Mouse (Mus musculus) neural tube, embryonic 13.5 days (tissue): ENCODE data around the gene Ybx3. TPM values are rescaled to one million over a fixed set of nuclear protein-coding genes. Genes with fewer than 3 reads are reported as not detected.

ENCODE experiments used
- ATAC-seq: fragments of 200-750 bp; cut with Nextera tagmentation; 2 replicates; pipeline ENCODE4 v1.8.0; 2017; ENCODE audit warnings: low read depth, mild to moderate bottlenecking, moderate TSS enrichment, moderate library complexity
- H3K27ac ChIP-seq: fragments of 300-500 bp; sonication (generic); replicated peaks from 2 replicates; pipeline ENCODE4 v1.5.1; 2015; ENCODE audit warnings: moderate library complexity, mild to moderate bottlenecking, inconsistent platforms
- H3K27me3 ChIP-seq: fragments of 300-500 bp; sonication (generic); 2 replicates; pipeline ENCODE4 v1.6.1; 2015; ENCODE audit warnings: mild to moderate bottlenecking, inconsistent platforms
- H3K36me3 ChIP-seq: fragments of 300-500 bp; sonication (generic); 2 replicates; pipeline ENCODE4 v1.6.1; 2015; ENCODE audit warnings: mild to moderate bottlenecking, inconsistent platforms
- H3K4me1 ChIP-seq: fragments of 300-500 bp; sonication (generic); replicated peaks from 2 replicates; pipeline ENCODE4 v1.6.1; 2015; ENCODE audit warnings: inconsistent platforms
- H3K4me2 ChIP-seq: fragments of 300-500 bp; sonication (generic); 2 replicates; pipeline ENCODE4 v1.6.1; 2015; ENCODE audit warnings: inconsistent platforms, mild to moderate bottlenecking, moderate library complexity
- H3K4me3 ChIP-seq: fragments of 300-500 bp; sonication (generic); 2 replicates; pipeline ENCODE4 v1.5.1; 2015; ENCODE audit warnings: mild to moderate bottlenecking, inconsistent platforms
- H3K9ac ChIP-seq: fragments of 300-500 bp; sonication (generic); 2 replicates; pipeline ENCODE4 v1.6.1; 2015; ENCODE audit warnings: moderate library complexity, mild to moderate bottlenecking, inconsistent platforms
- H3K9me3 ChIP-seq: fragments of 300-500 bp; sonication (generic); 2 replicates; pipeline ENCODE4 v1.6.1; 2016; ENCODE audit warnings: inconsistent platforms
- WGBS: fragments of 180-500 bp; shearing (Covaris S2); methylation state at CpG from one replicate; pipeline ENCODE4 v1.1.7; 2015; 5-methylcytosine and 5-hydroxymethylcytosine counted together
- polyA plus RNA-seq: library from polyadenylated mRNA; unstranded; fragments of >200 nt; fragmentation: Nextera tagmentation; extraction: Ambion mirVana; gene quantifications from 2 replicates; pipeline ENCODE4 v1.2.1, GENCODE M21; 2015

Gene Ybx3
- polyA plus RNA-seq, 1 experiment from 2014 or later, result 19.8 TPM

GRCm38 (mm10) chr6:131404260-131404659 lies 16.0 kb upstream of the Ybx3 start:
- no peak overlapping the region for H3K4me2 ChIP-seq
- no peak for ATAC-seq
- WGBS, result 93% methylated on average over 3 of the region's 3 CpGs

GRCm38 (mm10) chr6:131403036-131403435 lies 14.8 kb upstream of the Ybx3 start:
- Histone ChIP-seq H3K9me3 (no peaks in the 10 kb centered on the region), H3K27me3 (no peaks in the 10 kb centered on the region), H3K4me3 (no peak overlapping the region), H3K4me2 (no peak overlapping the region), H3K27ac (no peak overlapping the region), H3K9ac (no peak overlapping the region), H3K36me3 (no peaks in the 10 kb centered on the region), H3K4me1 (no peaks in the 10 kb centered on the region)
- 67% methylated on average over 2 of the region's 2 CpGs for WGBS
- ATAC-seq, result no peak

More at GRCm38 (mm10) chr6:131404260-131404659, 16.0 kb upstream of the Ybx3 start:
- Histone ChIP-seq H3K27me3 (no peaks in the 10 kb centered on the region), H3K4me3 (no peak overlapping the region), H3K27ac (no peak overlapping the region), H3K36me3 (no peaks in the 10 kb centered on the region), H3K4me1 (no peaks in the 10 kb centered on the region), H3K9ac (no peak overlapping the region), H3K9me3 (no peaks in the 10 kb centered on the region)

- Histone ChIP-seq H3K4me1 (no peaks in the 10 kb centered on the region), H3K36me3 (no peaks in the 10 kb centered on the region), H3K27ac (no peak overlapping the region), H3K4me3 (no peak overlapping the region), H3K9me3 (no peaks in the 10 kb centered on the region), H3K9ac (no peak overlapping the region), H3K4me2 (no peak overlapping the region), H3K27me3 (no peaks in the 10 kb centered on the region)
- no peak for ATAC-seq
Observed at GRCm38 (mm10) chr6:131402606-131403005, 14.3 kb upstream of the Ybx3 start.

GRCm38 (mm10) chr6:131401259-131401658 lies 13.0 kb upstream of the Ybx3 start:
- H3K27me3 ChIP-seq, result no peaks in the 10 kb centered on the region
- no peak overlapping the region for H3K27ac ChIP-seq
- no peak overlapping the region for H3K4me3 ChIP-seq
- 87% methylated on average over 2 of the region's 2 CpGs for WGBS
- no peaks in the 10 kb centered on the region for H3K36me3 ChIP-seq
- H3K9me3 ChIP-seq, result no peaks in the 10 kb centered on the region
- H3K9ac ChIP-seq, result no peak overlapping the region
- H3K4me1 ChIP-seq, result no peaks in the 10 kb centered on the region
- no peak overlapping the region for H3K4me2 ChIP-seq
- no peak for ATAC-seq

- 78% methylated on average over 1 of the region's 1 CpGs for whole genome bisulfite sequencing
- Histone ChIP-seq H3K4me1 (no peaks in the 10 kb centered on the region), H3K36me3 (no peaks in the 10 kb centered on the region), H3K27me3 (0 out of 2 replicates have a peak, but pooled peaks cover 5% of the 10 kb centered on the region), H3K4me3 (no peak overlapping the region), H3K9me3 (no peaks in the 10 kb centered on the region), H3K27ac (no peak overlapping the region), H3K4me2 (no peak overlapping the region), H3K9ac (no peak overlapping the region)
- ATAC-seq, result no peak
Observed at GRCm38 (mm10) chr6:131396650-131397049, 8.4 kb upstream of the Ybx3 start.

GRCm38 (mm10) chr6:131393873-131394660 lies 5.8 kb upstream of the Ybx3 start:
- WGBS, result 85% methylated on average over 4 of the region's 4 CpGs
- no peak overlapping the region for H3K9ac ChIP-seq

GRCm38 (mm10) chr6:131387221-131388039 lies 846 bp downstream of the Ybx3 start:
- under 1% methylated on average over 43 of the region's 43 CpGs for WGBS
- H3K9ac ChIP-seq, result peak overlapping the region; percentile 91
- peaks cover 49% of the 10 kb centered on the region for H3K4me1 ChIP-seq
- peak overlapping the region; percentile 89 for H3K4me3 ChIP-seq
- H3K27ac ChIP-seq, result peak overlapping the region; percentile 83
- H3K9me3 ChIP-seq, result no peaks in the 10 kb centered on the region
- H3K4me2 ChIP-seq, result peak overlapping the region; percentile 89
- no peaks in the 10 kb centered on the region for H3K36me3 ChIP-seq
- peaks cover 9% of the 10 kb centered on the region; the same call in 1 of the 2 replicates for H3K27me3 ChIP-seq
- ATAC-seq, result peak; percentile 74

More at GRCm38 (mm10) chr6:131393873-131394660, 5.8 kb upstream of the Ybx3 start:
- Histone ChIP-seq H3K27me3 (peaks cover 10% of the 10 kb centered on the region; the same call in 1 of the 2 replicates), H3K4me2 (no peak overlapping the region), H3K27ac (no peak overlapping the region), H3K9me3 (no peaks in the 10 kb centered on the region), H3K4me3 (no peak overlapping the region), H3K36me3 (no peaks in the 10 kb centered on the region), H3K4me1 (peaks cover 2% of the 10 kb centered on the region; the same call in 1 of the 2 replicates)
- ATAC-seq, result no peak

- no peaks in the 10 kb centered on the region for H3K9me3 ChIP-seq
- ATAC-seq, result no peak
- WGBS, result 48% methylated on average over 9 of the region's 9 CpGs
- H3K27ac ChIP-seq, result no peak overlapping the region
- H3K36me3 ChIP-seq, result no peaks in the 10 kb centered on the region
- peak overlapping the region; percentile 91; the same call in 1 of the 2 replicates for H3K9ac ChIP-seq
- peak overlapping the region; percentile 89; the same call in 1 of the 2 replicates for H3K4me3 ChIP-seq
- H3K4me2 ChIP-seq, result peak overlapping the region; percentile 89
- peaks cover 5% of the 10 kb centered on the region; the same call in 1 of the 2 replicates for H3K27me3 ChIP-seq
- peaks cover 54% of the 10 kb centered on the region for H3K4me1 ChIP-seq
Observed at GRCm38 (mm10) chr6:131386416-131387019, 1.8 kb downstream of the Ybx3 start.

GRCm38 (mm10) chr6:131385469-131385868 lies 2.8 kb downstream of the Ybx3 start:
- no peak overlapping the region for H3K4me2 ChIP-seq
- peaks cover 54% of the 10 kb centered on the region for H3K4me1 ChIP-seq
- 89% methylated on average over 1 of the region's 1 CpGs for WGBS
- H3K9me3 ChIP-seq, result no peaks in the 10 kb centered on the region
- no peak for ATAC-seq
- peaks cover 5% of the 10 kb centered on the region; the same call in 1 of the 2 replicates for H3K27me3 ChIP-seq
- H3K4me3 ChIP-seq, result no peak overlapping the region
- no peak overlapping the region for H3K27ac ChIP-seq
- 0 out of 2 replicates have a peak, but pooled peaks cover under 1% of the 10 kb centered on the region for H3K36me3 ChIP-seq
- H3K9ac ChIP-seq, result no peak overlapping the region

GRCm38 (mm10) chr6:131383713-131384330 lies 4.5 kb downstream of the Ybx3 start:
- Histone ChIP-seq H3K27me3 (no peaks in the 10 kb centered on the region), H3K4me1 (peaks cover 50% of the 10 kb centered on the region), H3K9me3 (no peaks in the 10 kb centered on the region), H3K4me3 (no peak overlapping the region), H3K27ac (no peak overlapping the region), H3K9ac (no peak overlapping the region), H3K36me3 (peaks cover 17% of the 10 kb centered on the region), H3K4me2 (no peak overlapping the region)
- no peak for ATAC-seq
- WGBS, result 38% methylated on average over 6 of the region's 6 CpGs

GRCm38 (mm10) chr6:131382984-131383337 lies 5.3 kb downstream of the Ybx3 start:
- no peak overlapping the region for H3K4me2 ChIP-seq
- H3K9ac ChIP-seq, result no peak overlapping the region
- no peak overlapping the region for H3K4me3 ChIP-seq
- WGBS, result 71% methylated on average over 3 of the region's 3 CpGs
- no peaks in the 10 kb centered on the region for H3K27me3 ChIP-seq
- peaks cover 47% of the 10 kb centered on the region for H3K4me1 ChIP-seq
- ATAC-seq, result no peak
- H3K27ac ChIP-seq, result no peak overlapping the region
- peaks cover 25% of the 10 kb centered on the region for H3K36me3 ChIP-seq
- no peaks in the 10 kb centered on the region for H3K9me3 ChIP-seq
